Mouse (Mus musculus) neutrophil, adult 5-6 weeks (primary cell): ENCODE data around the gene Gm11236. TPM values are rescaled to one million over a fixed set of nuclear protein-coding genes. Genes with fewer than 3 reads are reported as not detected.
"Not testable (repeated sequence)": the region's sequence is repeated elsewhere in the genome, so short reads cannot be mapped to it uniquely, and the experiment has no call there.

Experiments
- ATAC-seq: fragments of 151-379, 151-347 bp; 2 replicates; pipeline ENCODE4 v1.8.0; 2017; ENCODE audit warnings: mild to moderate bottlenecking, moderate TSS enrichment; ENCODE audit not compliant: insufficient number of reproducible peaks, poor library complexity, low FRiP score, severe bottlenecking; ENCODE audit errors: extremely low read depth
- total RNA-seq: library from RNA; stranded (forward); fragments of 200-1000 nt; gene quantifications from 2 replicates; pipeline ENCODE4 v1.2.3, GENCODE M21; 2017

Gene Gm11236
- not detected in 2 replicates for total RNA-seq

- not testable (repeated sequence) for ATAC-seq
These were observed at the start of gene Gm11236 for GRCm38 (mm10) chr4:73637821-73638220. Gene Gm11236 (plus strand): TSS chr4:73638121.

DNA sequence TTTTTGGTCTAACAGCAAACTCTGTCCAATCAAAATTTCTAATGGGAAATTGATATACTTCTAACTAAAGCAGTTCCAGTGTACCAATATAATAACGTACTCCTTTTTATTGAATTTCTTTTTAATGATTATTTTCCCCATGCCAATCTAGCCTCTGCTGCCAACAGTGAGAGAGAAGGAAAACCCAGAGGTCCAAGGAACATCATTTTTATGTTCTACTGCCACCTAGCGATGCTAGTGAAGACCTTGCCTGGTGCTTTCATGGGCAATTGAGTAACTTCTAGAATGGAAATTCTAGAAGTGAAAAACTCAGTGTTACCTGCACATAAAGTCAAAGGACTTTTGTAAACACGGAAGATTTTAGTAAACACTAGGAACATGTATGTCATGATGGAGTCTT is 38.7 kb upstream of the Gm11236 start:
- ATAC-seq, result no peak

DNA sequence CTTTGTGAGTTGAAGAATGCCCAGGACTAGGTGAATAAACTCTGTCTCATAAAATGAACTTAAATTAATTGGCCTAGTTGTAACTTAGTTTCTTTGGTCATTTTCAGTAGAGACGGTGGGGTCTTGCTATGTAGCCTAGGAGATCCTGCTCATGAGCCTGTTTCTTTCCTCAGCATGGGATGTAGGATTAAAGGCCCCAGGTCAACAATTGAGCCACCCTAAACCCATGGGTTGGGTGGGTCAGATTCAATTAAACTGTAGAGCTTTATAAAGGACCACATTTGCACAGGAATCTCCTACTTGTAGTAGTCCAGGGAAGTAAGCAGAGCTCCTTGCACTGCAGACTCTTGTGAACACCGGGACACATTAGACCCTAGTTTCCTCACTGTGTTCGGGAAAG is 30.3 kb upstream of the Gm11236 start, which contains the start of gene Gm11238:
Gene Gm11238 (plus strand): TSS at position 301 of the 400 bp plus-strand sequence.
- ATAC-seq, result not testable (repeated sequence)

DNA sequence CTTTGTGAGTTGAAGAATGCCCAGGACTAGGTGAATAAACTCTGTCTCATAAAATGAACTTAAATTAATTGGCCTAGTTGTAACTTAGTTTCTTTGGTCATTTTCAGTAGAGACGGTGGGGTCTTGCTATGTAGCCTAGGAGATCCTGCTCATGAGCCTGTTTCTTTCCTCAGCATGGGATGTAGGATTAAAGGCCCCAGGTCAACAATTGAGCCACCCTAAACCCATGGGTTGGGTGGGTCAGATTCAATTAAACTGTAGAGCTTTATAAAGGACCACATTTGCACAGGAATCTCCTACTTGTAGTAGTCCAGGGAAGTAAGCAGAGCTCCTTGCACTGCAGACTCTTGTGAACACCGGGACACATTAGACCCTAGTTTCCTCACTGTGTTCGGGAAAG is 15.2 kb upstream of the Gm11236 start, which contains the start of gene Gm11237:
Gene Gm11237 (plus strand): TSS at position 301 of the 400 bp plus-strand sequence.
- not testable (repeated sequence) for ATAC-seq

GRCm38 (mm10) chr4:73661864-73662263 is 23.9 kb downstream of the Gm11236 start:
- not testable (repeated sequence) for ATAC-seq

- not testable (repeated sequence) for ATAC-seq
These were observed 30.1 kb downstream of the Gm11236 start, which contains the start of gene Gm11239 for GRCm38 (mm10) chr4:73668054-73668453. Gene Gm11239 (plus strand): TSS chr4:73668354.

DNA sequence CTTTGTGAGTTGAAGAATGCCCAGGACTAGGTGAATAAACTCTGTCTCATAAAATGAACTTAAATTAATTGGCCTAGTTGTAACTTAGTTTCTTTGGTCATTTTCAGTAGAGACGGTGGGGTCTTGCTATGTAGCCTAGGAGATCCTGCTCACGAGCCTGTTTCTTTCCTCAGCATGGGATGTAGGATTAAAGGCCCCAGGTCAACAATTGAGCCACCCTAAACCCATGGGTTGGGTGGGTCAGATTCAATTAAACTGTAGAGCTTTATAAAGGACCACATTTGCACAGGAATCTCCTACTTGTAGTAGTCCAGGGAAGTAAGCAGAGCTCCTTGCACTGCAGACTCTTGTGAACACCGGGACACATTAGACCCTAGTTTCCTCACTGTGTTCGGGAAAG is 45.3 kb downstream of the Gm11236 start, which contains the start of gene Gm428:
Gene Gm428 (plus strand): TSS at position 301 of the 400 bp plus-strand sequence.
- not testable (repeated sequence) for ATAC-seq

Other genes starting within 250 kb of the Gm11236 start
- not detected in 2 replicates for gene Gm11487, start 233.0 kb upstream of the Gm11236 start, total RNA-seq
- not detected in 2 replicates for gene Gm11238, start 30.2 kb upstream of the Gm11236 start, total RNA-seq
- gene Gm11237, start 15.1 kb upstream of the Gm11236 start, total RNA-seq, result not detected in 2 replicates
- gene Gm11239, start 30.2 kb downstream of the Gm11236 start, total RNA-seq, result not detected in 2 replicates
- gene Gm428, start 45.4 kb downstream of the Gm11236 start, total RNA-seq, result not detected in 2 replicates
- not detected in 2 replicates for gene Rasef, start 152.9 kb downstream of the Gm11236 start, total RNA-seq
- not detected in 2 replicates for gene Gm11758, start 238.1 kb downstream of the Gm11236 start, total RNA-seq